Mouse (Mus musculus): ENCODE results near the gene Rai1. TPM values are rescaled to one million over a fixed set of nuclear protein-coding genes. Genes with fewer than 3 reads are reported as not detected.

Rai1 gene
- polyA plus RNA-seq, 1 experiment from 2014 or later, result 26.9 TPM

- Histone ChIP-seq H3K4me2 (no peak overlapping the region), H3K36me3 (ENCODE audit: poor library complexity, severe bottlenecking) (peaks cover 34% of the 10 kb centered on the region), H3K9ac (no peak overlapping the region), H3K9me3 (replicated peaks) (no peaks in the 10 kb centered on the region), H3K4me1 (peaks cover 67% of the 10 kb centered on the region), H3K4me3 (no peak overlapping the region), H3K27ac (peak overlapping the region; percentile 54; the same call in 1 of the 2 replicates), H3K27me3 (no peaks in the 10 kb centered on the region)
- ATAC-seq, result no peak
- WGBS, result 77% methylated on average over 4 of the region's 4 CpGs
Measured at GRCm38 (mm10) chr11:60158271-60158670, 53.5 kb downstream of the Rai1 start.

GRCm38 (mm10) chr11:60159955-60160354 lies 55.1 kb downstream of the Rai1 start:
- Histone ChIP-seq H3K4me1 (peaks cover 67% of the 10 kb centered on the region), H3K4me3 (no peak overlapping the region), H3K9me3 (replicated peaks) (no peaks in the 10 kb centered on the region), H3K36me3 (ENCODE audit: poor library complexity, severe bottlenecking) (peaks cover 27% of the 10 kb centered on the region), H3K4me2 (no peak overlapping the region), H3K9ac (no peak overlapping the region), H3K27me3 (no peaks in the 10 kb centered on the region), H3K27ac (peak overlapping the region; percentile 66; the same call in 1 of the 2 replicates)
- 92% methylated on average over 5 of the region's 5 CpGs for WGBS
- ATAC-seq, result no peak

GRCm38 (mm10) chr11:60160454-60161114 lies 55.8 kb downstream of the Rai1 start:
- Histone ChIP-seq H3K9ac (no peak overlapping the region), H3K27ac (peak overlapping the region; percentile 66), H3K4me1 (peaks cover 64% of the 10 kb centered on the region), H3K36me3 (ENCODE audit: poor library complexity, severe bottlenecking) (peaks cover 23% of the 10 kb centered on the region), H3K4me2 (no peak overlapping the region), H3K4me3 (no peak overlapping the region), H3K27me3 (no peaks in the 10 kb centered on the region), H3K9me3 (replicated peaks) (no peaks in the 10 kb centered on the region)
- WGBS, result 76% methylated on average over 3 of the region's 3 CpGs
- ATAC-seq, result no peak

GRCm38 (mm10) chr11:60161146-60161874 lies 56.5 kb downstream of the Rai1 start:
- H3K4me2 ChIP-seq, result no peak overlapping the region
- no peak overlapping the region for H3K4me3 ChIP-seq
- peaks cover 67% of the 10 kb centered on the region for H3K4me1 ChIP-seq
- WGBS, result 53% methylated on average over 9 of the region's 9 CpGs
- H3K36me3 ChIP-seq (ENCODE audit: poor library complexity, severe bottlenecking), result peaks cover 20% of the 10 kb centered on the region
- H3K9me3 ChIP-seq (replicated peaks), result no peaks in the 10 kb centered on the region
- peak overlapping the region; percentile 17; the same call in 1 of the 2 replicates for H3K9ac ChIP-seq
- ATAC-seq, result no peak
- peak overlapping the region; percentile 66 for H3K27ac ChIP-seq
- no peaks in the 10 kb centered on the region for H3K27me3 ChIP-seq

- Histone ChIP-seq H3K4me1 (peaks cover 74% of the 10 kb centered on the region), H3K4me3 (no peak overlapping the region), H3K27me3 (no peaks in the 10 kb centered on the region), H3K9me3 (replicated peaks) (no peaks in the 10 kb centered on the region), H3K4me2 (no peak overlapping the region), H3K27ac (peak overlapping the region; percentile 66; the same call in 1 of the 2 replicates), H3K36me3 (ENCODE audit: poor library complexity, severe bottlenecking) (peaks cover 15% of the 10 kb centered on the region), H3K9ac (no peak overlapping the region)
- ATAC-seq, result no peak
- WGBS, result 92% methylated on average over 1 of the region's 1 CpGs
Measured at GRCm38 (mm10) chr11:60162547-60162946, 57.7 kb downstream of the Rai1 start.

- WGBS, result 94% methylated on average over 4 of the region's 4 CpGs
- H3K4me1 ChIP-seq, result peaks cover 79% of the 10 kb centered on the region
- no peak for ATAC-seq
- H3K4me2 ChIP-seq, result no peak overlapping the region
- no peak overlapping the region for H3K9ac ChIP-seq
- peaks cover 15% of the 10 kb centered on the region for H3K36me3 ChIP-seq (ENCODE audit: poor library complexity, severe bottlenecking)
- H3K9me3 ChIP-seq (replicated peaks), result no peaks in the 10 kb centered on the region
- no peak overlapping the region for H3K27ac ChIP-seq
- H3K27me3 ChIP-seq, result no peaks in the 10 kb centered on the region
- no peak overlapping the region for H3K4me3 ChIP-seq
Measured at GRCm38 (mm10) chr11:60163362-60163761, 58.5 kb downstream of the Rai1 start.

GRCm38 (mm10) chr11:60164450-60164849 lies 59.6 kb downstream of the Rai1 start:
- no peak for ATAC-seq
- Histone ChIP-seq H3K9ac (no peak overlapping the region), H3K4me3 (no peak overlapping the region), H3K36me3 (ENCODE audit: poor library complexity, severe bottlenecking) (peaks cover 13% of the 10 kb centered on the region), H3K4me2 (no peak overlapping the region), H3K9me3 (replicated peaks) (no peaks in the 10 kb centered on the region), H3K4me1 (peaks cover 85% of the 10 kb centered on the region), H3K27ac (no peak overlapping the region), H3K27me3 (no peaks in the 10 kb centered on the region)
- 80% methylated on average over 6 of the region's 6 CpGs for WGBS

- no peak overlapping the region for H3K4me3 ChIP-seq
- H3K4me2 ChIP-seq, result no peak overlapping the region
- peaks cover 8% of the 10 kb centered on the region for H3K36me3 ChIP-seq (ENCODE audit: poor library complexity, severe bottlenecking)
- H3K4me1 ChIP-seq, result peaks cover 87% of the 10 kb centered on the region
- no peaks in the 10 kb centered on the region for H3K9me3 ChIP-seq (replicated peaks)
- no peak overlapping the region for H3K9ac ChIP-seq
- no peaks in the 10 kb centered on the region for H3K27me3 ChIP-seq
- no peak for ATAC-seq
- H3K27ac ChIP-seq, result no peak overlapping the region
- 45% methylated on average over 5 of the region's 5 CpGs for WGBS
Measured at GRCm38 (mm10) chr11:60165076-60165475, 60.3 kb downstream of the Rai1 start.

GRCm38 (mm10) chr11:60168780-60169179 lies 64.0 kb downstream of the Rai1 start:
- H3K4me1 ChIP-seq, result peaks cover 74% of the 10 kb centered on the region

GRCm38 (mm10) chr11:60172074-60172473 lies 67.3 kb downstream of the Rai1 start:
- Histone ChIP-seq H3K27ac (no peak overlapping the region), H3K4me1 (peaks cover 74% of the 10 kb centered on the region), H3K4me3 (no peak overlapping the region), H3K27me3 (no peaks in the 10 kb centered on the region), H3K36me3 (ENCODE audit: poor library complexity, severe bottlenecking) (no peaks in the 10 kb centered on the region), H3K4me2 (no peak overlapping the region), H3K9ac (no peak overlapping the region), H3K9me3 (replicated peaks) (no peaks in the 10 kb centered on the region)
- WGBS, result 89% methylated on average over 3 of the region's 3 CpGs
- no peak for ATAC-seq

More at GRCm38 (mm10) chr11:60168780-60169179, 64.0 kb downstream of the Rai1 start:
- Histone ChIP-seq H3K9me3 (replicated peaks) (no peaks in the 10 kb centered on the region), H3K4me3 (no peak overlapping the region), H3K9ac (peak overlapping the region; percentile 47; the same call in 1 of the 2 replicates), H3K4me2 (no peak overlapping the region), H3K27me3 (no peaks in the 10 kb centered on the region), H3K27ac (peak overlapping the region; percentile 71), H3K36me3 (ENCODE audit: poor library complexity, severe bottlenecking) (no peaks in the 10 kb centered on the region)
- WGBS, result 29% methylated on average over 9 of the region's 9 CpGs
- no peak for ATAC-seq

GRCm38 (mm10) chr11:60173606-60174184 lies 68.9 kb downstream of the Rai1 start:
- Histone ChIP-seq H3K4me2 (no peak overlapping the region), H3K36me3 (ENCODE audit: poor library complexity, severe bottlenecking) (no peaks in the 10 kb centered on the region), H3K27ac (no peak overlapping the region; the same call in 1 of the 2 replicates), H3K4me1 (peaks cover 73% of the 10 kb centered on the region), H3K4me3 (no peak overlapping the region), H3K27me3 (no peaks in the 10 kb centered on the region), H3K9me3 (replicated peaks) (no peaks in the 10 kb centered on the region), H3K9ac (no peak overlapping the region)
- ATAC-seq, result no peak
- 70% methylated on average over 10 of the region's 10 CpGs for WGBS

Measured in forebrain, embryonic 13.5 days (tissue).